In genomic region chr2:136711746-136712440, GRCm38 (mm10) we compare ENCODE assay signal across 8 mouse cellular contexts. TPM values are rescaled to one million over a fixed set of nuclear protein-coding genes. Genes with fewer than 3 reads are reported as not detected.
DNase-seq lines count a peak whose midpoint lies in the region; ATAC-seq and TF ChIP-seq lines count a peak whose summit lies in the region.
"Had no signal": no experiment of that assay in that cellular context is flagged by ENCODE, and none has a peak within 500 bp of the region (broad histone marks: within the 10 kb centered on the region; RNA-seq: fewer than 3 reads in every experiment).

No protein-coding gene starts in this region.

- H3K9ac ChIP-seq in embryonic facial prominence, embryonic 13.5 days = no peak overlapping the region
- no peak overlapping the region for H3K9ac ChIP-seq in intestine, embryonic 16.5 days (ENCODE audit: low read depth, low read length)
- H3K9ac ChIP-seq in midbrain, embryonic 12.5 days (replicated peaks) = peak overlapping the region; percentile 50
- H3K9ac ChIP-seq in stomach, postnatal 0 days (ENCODE audit: low read length) = no peak overlapping the region

- no peak for TF ChIP-seq EP300 in stomach, postnatal 0 days (optimal IDR thresholded peaks at IDR 0.05)

- 3% methylated on average over 26 of the region's 28 CpGs for WGBS in embryonic facial prominence, embryonic 13.5 days
- WGBS in intestine, embryonic 16.5 days = 3% methylated on average over 28 of the region's 28 CpGs
- 6% methylated on average over 21 of the region's 28 CpGs for WGBS in midbrain, embryonic 12.5 days
- WGBS in stomach, postnatal 0 days = 3% methylated on average over 28 of the region's 28 CpGs

- no peak for ATAC-seq in embryonic facial prominence, embryonic 13.5 days (ENCODE audit: insufficient number of reproducible peaks, insufficient read depth, low FRiP score, low TSS enrichment, low read depth)
- peak; percentile 72 for ATAC-seq in intestine, embryonic 16.5 days
- ATAC-seq in midbrain, embryonic 12.5 days (ENCODE audit: low FRiP score, low read depth) = peak; percentile 39
- peak; percentile 81 for ATAC-seq in stomach, postnatal 0 days (ENCODE audit: low FRiP score, low TSS enrichment)

- DNase-seq in ES-CJ7 (ENCODE audit: low read depth, low spot score) = peak; percentile 14
- peak; percentile 46 for DNase-seq in stomach, postnatal 0 days (ENCODE audit: low spot score)
- no peak for DNase-seq in thymus, postnatal 10 days (ENCODE audit: low spot score in 2 of 2)

- no peaks in the 10 kb centered on the region for H3K36me3 ChIP-seq in E14TG2a.4 (ENCODE audit: insufficient read depth, low read length)
- no peaks in the 10 kb centered on the region for H3K36me3 ChIP-seq in embryonic facial prominence, embryonic 13.5 days
- H3K36me3 ChIP-seq in intestine, embryonic 16.5 days (ENCODE audit: control insufficient read depth, insufficient read depth, low read length) = no peaks in the 10 kb centered on the region
- H3K36me3 ChIP-seq in midbrain, embryonic 12.5 days = no peaks in the 10 kb centered on the region
- no peaks in the 10 kb centered on the region for H3K36me3 ChIP-seq in stomach, postnatal 0 days (ENCODE audit: control insufficient read depth, insufficient read depth, low read length)

- TF ChIP-seq CTCF in E14TG2a.4 (conservative IDR thresholded peaks at IDR 0.05; ENCODE audit: low read length) = no peak
- TF ChIP-seq CTCF in stomach, postnatal 0 days (IDR thresholded peaks at IDR 0.05; ENCODE audit: low read depth) = no peak

- H3K4me1 ChIP-seq in E14TG2a.4 (replicated peaks; ENCODE audit: low read depth, low read length) = peaks cover 21% of the 10 kb centered on the region
- H3K4me1 ChIP-seq in embryonic facial prominence, embryonic 13.5 days = peaks cover 18% of the 10 kb centered on the region
- H3K4me1 ChIP-seq in intestine, embryonic 16.5 days (ENCODE audit: control insufficient read depth, insufficient read depth, low read length) = peaks cover 9% of the 10 kb centered on the region
- peaks cover 17% of the 10 kb centered on the region for H3K4me1 ChIP-seq in midbrain, embryonic 12.5 days
- H3K4me1 ChIP-seq in stomach, postnatal 0 days (replicated peaks; ENCODE audit: control insufficient read depth, insufficient read depth) = no peaks in the 10 kb centered on the region

- H3K9me3 ChIP-seq in E14TG2a.4 (ENCODE audit: low read length) = no peaks in the 10 kb centered on the region
- H3K9me3 ChIP-seq in embryonic facial prominence, embryonic 13.5 days = no peaks in the 10 kb centered on the region
- H3K9me3 ChIP-seq in intestine, embryonic 16.5 days (ENCODE audit: control insufficient read depth, low read length) = no peaks in the 10 kb centered on the region
- H3K9me3 ChIP-seq in midbrain, embryonic 12.5 days = no peaks in the 10 kb centered on the region
- no peaks in the 10 kb centered on the region for H3K9me3 ChIP-seq in stomach, postnatal 0 days (ENCODE audit: control insufficient read depth, low read length)

- H3K27ac ChIP-seq in embryonic facial prominence, embryonic 13.5 days = no peak overlapping the region
- H3K27ac ChIP-seq in intestine, embryonic 16.5 days (ENCODE audit: low read length) = no peak overlapping the region
- no peak overlapping the region for H3K27ac ChIP-seq in midbrain, embryonic 12.5 days (replicated peaks)
- no peak overlapping the region for H3K27ac ChIP-seq in stomach, postnatal 0 days (replicated peaks)

- peaks cover 8% of the 10 kb centered on the region for H3K27me3 ChIP-seq in E14TG2a.4 (ENCODE audit: insufficient read depth, low read length)
- peaks cover 36% of the 10 kb centered on the region for H3K27me3 ChIP-seq in embryonic facial prominence, embryonic 13.5 days
- no peaks in the 10 kb centered on the region; the same call in 1 of the 2 replicates for H3K27me3 ChIP-seq in intestine, embryonic 16.5 days (replicated peaks; ENCODE audit: control insufficient read depth, insufficient read depth, low read length)
- no peaks in the 10 kb centered on the region; the same call in 1 of the 2 replicates for H3K27me3 ChIP-seq in midbrain, embryonic 12.5 days
- no peaks in the 10 kb centered on the region for H3K27me3 ChIP-seq in stomach, postnatal 0 days (ENCODE audit: control insufficient read depth, insufficient read depth, low read length)

- 0 out of 2 replicates have a peak overlapping the region, but pooled peaks have one; percentile 13 for H3K4me3 ChIP-seq in E14TG2a.4 (replicated peaks; ENCODE audit: low read length)
- peak overlapping the region; percentile 42 for H3K4me3 ChIP-seq in embryonic facial prominence, embryonic 13.5 days
- peak overlapping the region; percentile 18 for H3K4me3 ChIP-seq in intestine, embryonic 16.5 days (ENCODE audit: low read length)
- H3K4me3 ChIP-seq in midbrain, embryonic 12.5 days = peak overlapping the region; percentile 72
- no peak overlapping the region for H3K4me3 ChIP-seq in stomach, postnatal 0 days (ENCODE audit: low read depth, low read length)
- H3K4me3 ChIP-seq: myocyte had no signal

- H3K4me2 ChIP-seq in embryonic facial prominence, embryonic 13.5 days = peak overlapping the region; percentile 70
- H3K4me2 ChIP-seq in intestine, embryonic 16.5 days (ENCODE audit: low read depth, low read length) = peak overlapping the region; percentile 39
- peak overlapping the region; percentile 81 for H3K4me2 ChIP-seq in midbrain, embryonic 12.5 days (replicated peaks)
- H3K4me2 ChIP-seq in stomach, postnatal 0 days (replicated peaks; ENCODE audit: low read depth) = no peak overlapping the region

RNA-seq across cellular contexts. Expression of gene Snap25, which starts 1.4 kb away (rescaled TPM):
- 4.4 and 6.4 TPM in 2 replicates for polyA plus RNA-seq in embryonic facial prominence, embryonic 13.5 days (2015; fragmentation: Nextera tagmentation; extraction: Ambion mirVana)
- polyA plus RNA-seq in intestine, embryonic 16.5 days (2015; fragmentation: Nextera tagmentation; extraction: Ambion mirVana) = 8.0 and 9.2 TPM in 2 replicates
- 37.0 and 47.6 TPM in 2 replicates for polyA plus RNA-seq in midbrain, embryonic 12.5 days (2016; fragmentation: Nextera tagmentation; extraction: Ambion mirVana)
- 8.5 and 10.8 TPM in 2 replicates for polyA plus RNA-seq in stomach, postnatal 0 days (2015; fragmentation: Nextera tagmentation; extraction: Ambion mirVana)
- polyA plus RNA-seq: myocyte had no signal

Comparison
In these comparisons a context has a peak if more than half of its experiments do, and no peak if none do; other contexts are left out.
1. DNase-seq: peak in ES-CJ7 (single experiment) and stomach, postnatal 0 days (single experiment); none in thymus, postnatal 10 days (0 of 2).